Mouse (Mus musculus) v-Abl transformed pro-B cells (cell line): ENCODE results near the gene Mllt3.
"Not testable (repeated sequence)": the region's sequence is repeated elsewhere in the genome, so short reads cannot be mapped to it uniquely, and the experiment has no call there.

Experiments used
- in situ Hi-C, 2 experiments: fragments of 400-800 bp; cut with MboI; formaldehyde crosslinking; loops; one replicate each; pipeline ENCODE4 v1.15.1; 2025; ENCODE audit not compliant: unreplicated experiment in 2 of 2

Mllt3 gene

DNA sequence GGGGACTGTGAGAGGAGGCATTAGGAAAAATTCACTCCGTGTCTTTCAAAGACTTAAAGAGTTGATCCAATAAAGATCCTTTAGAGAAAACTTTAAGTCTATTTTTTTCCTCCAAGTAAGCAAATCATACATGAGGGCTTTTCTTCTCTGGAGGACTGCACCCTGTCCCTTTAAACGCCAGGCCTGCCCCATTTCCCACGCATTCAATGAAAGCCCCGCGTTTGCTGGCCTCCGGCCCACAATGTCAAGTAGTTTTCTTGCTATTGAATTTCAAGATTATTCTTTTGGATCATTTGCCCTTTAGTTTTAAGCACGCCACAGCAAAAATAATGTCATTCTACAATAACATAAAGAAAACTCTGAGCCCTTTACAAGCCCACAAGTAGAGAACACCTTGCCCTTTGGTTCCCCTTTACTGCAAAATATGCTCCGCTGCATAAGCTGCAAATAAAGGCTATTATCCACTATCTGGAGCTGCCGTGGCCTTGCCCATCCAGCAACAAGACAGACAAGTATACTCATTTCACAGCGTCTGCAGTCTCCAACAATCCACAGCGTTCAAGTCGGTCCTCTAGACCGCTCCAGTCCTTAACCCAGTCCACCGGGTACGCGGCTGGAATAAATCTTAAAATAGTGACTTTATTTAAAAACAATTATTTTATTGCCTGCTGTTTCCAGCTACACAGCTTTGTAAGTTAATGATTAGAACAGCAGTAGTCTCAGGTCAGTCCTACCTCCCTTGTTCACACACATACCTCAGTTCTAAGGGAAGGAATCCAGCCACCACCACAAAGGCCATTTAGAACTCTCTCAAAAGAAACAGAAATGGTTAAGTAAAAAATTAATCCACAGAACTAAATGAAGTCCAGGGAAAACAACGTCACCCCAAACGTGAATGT lies 15.5 kb downstream of the Mllt3 start:
- in situ Hi-C loops = loop anchor here in 1 of 2 experiments (5.0 kb wide), 1 partner anchor 230 kb away; no protein-coding TSS in a partner anchor

GRCm38 (mm10) chr4:88015765-88016164 lies 17.4 kb downstream of the Mllt3 start:
- in situ Hi-C loops = loop anchor here in 1 of 2 experiments (5.0 kb wide), 1 partner anchor 228 kb away; no protein-coding TSS in a partner anchor

DNA sequence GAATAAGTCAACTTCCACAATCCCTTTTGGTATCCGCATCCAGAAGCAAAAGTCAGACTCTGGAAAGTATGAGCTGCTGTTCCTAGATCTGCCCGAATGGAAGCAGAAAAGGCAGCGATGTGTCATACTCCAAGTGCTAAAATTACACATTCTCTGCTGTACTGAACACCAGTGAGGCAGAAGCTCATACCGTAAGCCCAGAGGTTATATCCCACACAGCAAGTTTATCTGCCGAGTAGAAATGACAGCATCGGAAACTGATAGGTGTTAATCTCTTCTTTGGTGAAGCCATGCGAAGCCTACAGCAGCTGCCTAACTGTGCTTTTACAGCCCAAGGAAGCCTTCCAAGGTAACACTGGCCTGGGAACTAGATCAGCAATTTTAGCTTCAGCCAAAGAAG lies 17.9 kb downstream of the Mllt3 start:
- in situ Hi-C loops = loop anchor here in 1 of 2 experiments (5.0 kb wide), 1 partner anchor 228 kb away; no protein-coding TSS in a partner anchor

DNA sequence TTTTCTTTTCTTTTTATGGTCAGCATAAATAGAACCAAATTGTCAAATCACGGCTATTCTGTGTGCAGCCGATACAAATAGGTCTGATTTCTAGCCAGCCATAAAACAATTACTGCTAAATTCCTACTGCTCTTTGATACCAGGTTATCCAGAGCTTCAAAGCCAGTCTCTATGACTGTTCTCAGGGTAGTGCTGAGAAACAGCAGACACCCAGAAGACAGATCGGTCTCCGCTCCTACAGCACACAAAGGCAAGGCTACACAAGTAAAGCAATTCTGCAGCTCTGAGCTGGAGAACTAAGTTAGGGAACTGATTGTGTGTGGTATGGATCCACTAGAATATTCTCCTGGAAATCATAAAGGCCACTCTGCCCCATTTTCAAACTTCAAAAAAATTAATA lies 20.4 kb downstream of the Mllt3 start:
- in situ Hi-C loops = no loop called here

GRCm38 (mm10) chr4:88011870-88012572 lies 21.1 kb downstream of the Mllt3 start:
- in situ Hi-C loops = no loop called here

- in situ Hi-C loops = no loop called here
Observed at GRCm38 (mm10) chr4:88010441-88010840, 22.7 kb downstream of the Mllt3 start.

GRCm38 (mm10) chr4:88005801-88006200 lies 27.4 kb downstream of the Mllt3 start:
- in situ Hi-C loops = no loop called here

- in situ Hi-C loops = no loop called here
Observed at GRCm38 (mm10) chr4:88003159-88003948, 29.8 kb downstream of the Mllt3 start.

DNA sequence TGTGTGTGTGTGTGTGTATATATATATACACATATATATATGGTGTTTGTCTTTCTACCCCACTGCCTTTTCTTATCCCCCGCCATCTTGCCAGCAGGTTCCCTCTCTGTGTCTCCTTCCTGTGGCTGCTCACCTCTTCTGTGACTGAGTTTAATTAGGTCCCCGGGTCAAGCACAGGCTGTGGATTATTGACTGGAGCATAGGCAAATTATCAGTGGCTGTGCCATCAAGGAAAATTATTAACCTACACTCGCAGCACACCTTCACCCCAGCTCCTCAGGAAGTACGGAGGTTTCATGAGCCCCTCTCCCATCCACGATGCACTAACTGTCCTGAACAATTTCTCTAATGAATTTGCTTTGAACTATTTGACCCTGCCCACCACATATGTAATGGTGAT lies 41.5 kb downstream of the Mllt3 start:
- in situ Hi-C loops = no loop called here

- in situ Hi-C loops = no loop called here
Observed at GRCm38 (mm10) chr4:87990940-87991339, 42.2 kb downstream of the Mllt3 start.

DNA sequence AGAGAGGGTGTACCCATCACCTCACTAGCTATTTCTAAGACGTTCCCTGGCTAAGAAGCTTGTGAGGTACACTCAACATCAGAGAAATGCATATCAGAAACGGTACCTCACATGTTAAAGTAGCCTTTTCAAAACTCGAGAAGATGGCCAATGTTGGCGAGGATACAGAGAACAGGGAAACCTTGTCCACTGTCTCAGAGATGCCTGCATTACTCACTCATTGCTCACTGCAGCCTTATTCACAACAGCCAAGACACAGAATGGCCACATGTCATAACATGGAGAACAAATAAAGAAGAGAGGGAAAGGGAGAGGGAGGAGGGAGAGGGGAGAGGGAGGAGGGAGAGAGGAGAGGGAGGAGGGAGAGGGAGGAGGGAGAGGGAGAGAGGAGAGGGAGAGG lies 47.9 kb downstream of the Mllt3 start:
- in situ Hi-C loops = no loop called here

GRCm38 (mm10) chr4:87984589-87984988 lies 48.6 kb downstream of the Mllt3 start:
- in situ Hi-C loops = no loop called here

DNA sequence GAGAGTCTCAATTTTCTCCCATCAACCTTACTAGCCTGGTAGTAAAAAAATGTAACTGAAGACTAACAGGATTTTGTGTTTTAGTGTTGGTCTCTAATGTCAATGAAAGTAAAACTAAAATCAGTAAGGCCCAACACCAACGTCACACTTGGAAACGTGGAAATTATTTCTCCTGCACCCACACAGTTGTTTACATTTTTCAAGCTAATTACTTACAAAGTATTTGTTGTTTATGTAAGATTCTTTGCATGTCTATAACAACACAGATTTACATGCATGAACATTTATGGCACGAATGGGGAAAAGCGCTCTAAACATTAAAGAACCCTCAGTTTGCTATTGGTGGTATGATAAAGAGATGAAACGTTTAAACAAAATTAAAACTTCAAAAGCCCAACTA lies 49.1 kb downstream of the Mllt3 start:
- in situ Hi-C loops = no loop called here

DNA sequence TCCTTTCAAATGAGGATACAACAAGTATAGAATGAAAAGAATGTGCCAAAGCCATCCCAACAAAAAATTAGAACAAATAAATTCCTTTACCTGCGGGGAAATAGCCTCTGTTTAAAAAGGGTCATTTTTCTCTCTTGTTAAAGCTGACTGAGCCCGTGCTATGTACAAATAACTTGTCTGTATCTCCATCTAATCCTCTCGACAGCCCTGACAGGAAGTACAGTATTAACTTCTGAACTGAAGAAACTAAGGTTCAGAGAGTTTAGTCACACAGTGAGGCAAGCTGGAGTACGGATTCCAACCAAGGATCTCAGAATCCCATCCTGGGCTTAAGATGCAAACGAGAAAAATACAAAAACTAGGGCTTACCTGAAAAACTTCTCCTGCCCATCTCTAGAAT lies 50.6 kb downstream of the Mllt3 start:
- in situ Hi-C loops = no loop called here

DNA sequence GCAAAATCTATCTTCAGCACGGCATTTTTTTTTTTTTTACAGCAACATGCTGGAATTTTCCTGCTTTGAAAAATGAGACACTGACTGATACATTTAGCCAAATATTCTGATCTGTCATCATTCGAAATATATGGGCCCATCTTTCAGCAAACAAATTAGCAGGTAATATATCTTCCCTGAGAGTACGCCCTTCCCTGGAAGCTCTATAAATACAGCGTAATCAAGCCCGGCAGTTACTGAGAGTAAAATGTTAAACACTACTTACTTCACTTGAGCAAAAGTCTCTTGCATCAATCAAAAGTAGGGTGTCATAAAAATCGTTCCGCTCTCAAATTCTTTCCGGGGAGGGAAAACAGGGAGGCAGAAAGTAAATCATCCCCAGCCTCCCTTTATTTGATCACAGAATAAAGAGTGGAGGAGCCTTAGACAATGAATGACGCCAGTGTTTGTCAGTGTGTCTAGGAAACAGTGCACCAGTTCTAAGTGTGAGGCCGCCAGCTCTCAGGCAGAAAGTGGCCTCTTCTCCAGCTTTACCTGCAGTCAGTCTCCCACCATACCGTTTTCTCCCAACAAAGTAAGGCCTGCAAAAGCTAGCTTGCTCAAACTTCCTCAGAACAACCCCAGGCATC lies 55.2 kb downstream of the Mllt3 start:
- in situ Hi-C loops = no loop called here

DNA sequence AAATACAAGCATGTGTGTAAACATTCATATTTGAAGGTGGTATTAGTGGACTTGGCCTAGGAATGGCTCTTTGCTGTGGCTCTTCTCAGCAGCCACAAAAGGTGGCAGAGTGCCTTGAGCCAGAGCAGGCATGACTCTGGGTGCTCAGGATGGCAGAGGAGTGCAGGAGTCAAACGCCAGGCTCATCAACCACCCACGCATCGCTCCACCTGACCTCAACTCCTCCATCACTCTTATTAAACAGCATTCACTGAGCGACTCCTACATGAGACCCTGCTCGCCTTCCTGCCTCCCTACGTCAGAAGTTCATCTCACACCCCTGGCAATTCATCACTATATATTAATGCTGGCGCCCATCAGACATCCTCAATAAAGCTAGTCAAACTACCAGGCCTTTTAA lies 67.3 kb downstream of the Mllt3 start:
- in situ Hi-C loops = no loop called here

GRCm38 (mm10) chr4:87964890-87965289 lies 68.3 kb downstream of the Mllt3 start:
- in situ Hi-C loops = not testable (repeated sequence)

DNA sequence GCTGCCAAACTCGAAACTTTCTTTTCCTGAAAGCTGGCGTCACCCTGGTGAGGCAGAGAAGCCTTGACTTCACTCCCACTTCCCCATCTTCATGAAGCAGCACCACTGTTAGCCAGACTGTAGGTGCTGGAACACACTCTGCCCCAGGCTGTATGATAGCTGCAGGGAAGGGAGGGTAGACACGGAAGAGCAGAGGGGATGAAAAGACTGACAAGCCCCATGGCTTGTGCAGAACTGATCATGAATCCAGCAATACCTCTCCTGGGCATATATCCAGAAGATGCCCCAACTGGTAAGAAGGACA lies 69.4 kb downstream of the Mllt3 start:
- in situ Hi-C loops = no loop called here

DNA sequence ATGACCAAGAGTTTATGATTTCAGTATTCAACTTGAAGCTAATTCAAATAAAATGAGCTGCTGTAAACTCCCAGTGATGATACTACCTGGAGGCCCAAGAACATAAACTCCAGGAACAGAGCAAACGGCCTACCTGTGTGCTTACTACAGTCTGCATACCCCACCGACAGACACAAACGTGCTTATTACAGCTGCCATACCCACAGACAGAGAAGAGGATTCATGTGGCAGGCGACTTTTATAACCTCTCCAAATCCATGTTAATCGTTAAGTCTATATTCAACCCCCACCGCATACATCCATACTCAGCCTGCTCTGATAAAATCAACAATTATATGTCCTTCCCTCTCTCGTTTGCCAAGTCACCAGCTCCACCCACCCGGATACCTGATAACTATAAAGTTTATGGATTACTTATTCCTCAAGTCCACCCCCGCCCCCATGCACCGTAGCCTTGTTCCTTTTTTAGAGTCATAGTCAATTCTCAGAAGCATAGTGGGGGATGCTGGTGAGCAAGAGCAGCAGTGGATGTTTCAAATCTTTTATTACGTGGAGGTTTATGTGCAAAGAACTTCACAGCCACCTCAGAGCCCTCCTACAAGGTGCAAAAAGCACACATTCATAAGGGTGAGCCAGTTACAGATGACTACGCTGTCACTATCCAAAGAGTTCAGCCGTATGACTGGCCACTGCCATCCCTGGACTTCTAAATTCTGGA lies 70.0 kb downstream of the Mllt3 start:
- in situ Hi-C loops = no loop called here

- in situ Hi-C loops = no loop called here
Observed at GRCm38 (mm10) chr4:87961872-87962271, 71.3 kb downstream of the Mllt3 start.
